Mouse (Mus musculus) liver (tissue): ENCODE measurements around the gene H2-Q6.
A peak's percentile ranks its signal among the peaks of the same experiment; 100 is the strongest.
"Not testable (repeated sequence)": the region's sequence is repeated elsewhere in the genome, so short reads cannot be mapped to it uniquely, and the experiment has no call there.

ENCODE experiments used
- DNase-seq: peaks from one replicate; pipeline ENCODE4 v3.0.0-alpha.2; 2020; ENCODE audit warnings: mixed read lengths

The H2-Q6 gene

DNA sequence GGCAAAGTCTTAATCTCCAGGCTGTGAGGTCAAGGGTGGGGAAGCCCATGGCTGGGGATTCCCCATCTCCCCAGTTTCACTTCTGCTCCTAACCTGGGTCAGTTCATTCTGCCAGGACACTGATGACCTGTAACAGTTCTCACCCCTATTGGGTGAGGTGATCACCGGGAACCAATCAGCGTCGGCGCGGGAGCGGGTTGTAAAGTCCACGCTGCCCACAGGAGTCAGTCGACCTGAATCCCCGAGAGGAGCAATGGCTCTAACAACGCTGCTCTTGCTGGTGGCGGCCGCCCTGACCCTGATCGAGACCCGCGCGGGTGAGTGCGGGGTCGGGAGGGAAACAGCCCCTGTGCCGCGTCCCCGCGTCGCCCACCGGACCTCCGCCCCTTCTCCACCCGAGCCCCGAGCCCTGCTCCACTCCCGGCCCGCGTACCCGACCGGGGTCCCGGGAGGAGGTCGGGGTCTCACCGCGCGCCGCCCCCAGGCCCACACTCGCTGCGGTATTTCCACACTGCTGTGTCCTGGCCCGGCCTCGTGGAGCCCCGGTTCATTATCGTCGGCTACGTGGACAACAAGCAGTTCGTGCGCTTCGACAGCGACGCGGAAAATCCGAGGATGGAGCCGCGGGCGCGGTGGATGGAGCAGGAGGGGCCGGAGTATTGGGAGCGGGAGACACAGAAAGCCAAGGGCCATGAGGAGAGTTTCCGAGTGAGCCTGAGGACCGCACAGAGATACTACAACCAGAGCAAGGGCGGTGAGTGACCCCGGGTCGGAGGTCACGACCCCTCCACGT, at the start of gene H2-Q6:
TSS of gene H2-Q6 (plus strand) at position 227 of the 793 bp plus-strand sequence.
- peak; percentile 66 for DNase-seq

DNA sequence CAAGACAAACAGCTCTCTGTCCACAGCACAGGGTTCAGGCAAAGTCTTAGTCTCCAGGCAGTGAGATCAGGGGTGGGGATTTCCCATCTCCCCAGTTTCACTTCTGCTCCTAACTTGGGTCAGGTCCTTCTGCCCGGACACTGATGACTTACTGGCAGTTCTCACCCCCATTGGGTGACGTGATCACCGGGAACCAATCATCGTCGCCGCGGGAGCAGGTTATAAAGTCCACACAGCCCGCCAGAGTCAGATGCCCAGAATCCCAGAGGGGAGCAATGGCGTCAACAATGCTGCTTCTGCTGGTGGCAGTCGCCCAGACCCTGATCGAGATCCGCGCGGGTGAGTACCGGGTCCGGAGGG, 45.3 kb upstream of the H2-Q6 start, which contains the start of gene H2-Q4:
TSS of gene H2-Q4 (plus strand) at position 249 of the 360 bp plus-strand sequence.
- peak; percentile 73 for DNase-seq

DNA sequence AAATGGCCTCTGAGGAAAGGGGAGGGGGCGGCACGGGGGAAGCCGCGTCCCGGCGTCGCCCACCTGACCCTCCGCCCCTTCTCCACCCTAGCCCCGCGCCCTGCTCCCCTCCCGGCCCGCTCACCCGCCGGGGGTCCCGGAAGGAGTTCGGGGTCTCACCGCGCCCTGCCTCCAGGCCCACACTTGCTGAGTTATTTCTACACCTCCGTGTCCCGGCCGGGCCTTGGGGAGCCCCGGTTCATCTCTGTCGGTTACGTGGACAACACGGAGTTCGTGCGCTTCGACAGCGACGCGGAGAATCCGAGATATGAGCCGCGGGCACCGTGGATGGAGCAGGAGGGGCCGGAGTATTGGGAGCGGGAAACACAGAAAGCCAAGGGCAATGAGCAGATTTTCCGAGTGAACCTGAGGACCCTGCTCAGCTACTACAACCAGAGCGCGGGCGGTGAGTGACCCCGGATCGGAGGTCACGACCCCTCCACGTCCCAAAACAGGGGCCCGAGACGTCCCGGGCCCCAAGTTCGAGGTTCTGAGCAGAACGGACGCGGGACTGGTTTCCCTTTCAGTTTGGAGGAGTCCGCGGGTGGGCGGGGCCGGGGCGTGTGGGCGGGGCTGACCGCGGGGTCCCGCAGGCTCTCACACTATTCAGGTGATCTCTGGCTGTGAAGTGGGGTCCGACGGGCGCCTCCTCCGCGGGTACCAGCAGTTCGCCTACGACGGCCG, 44.8 kb upstream of the H2-Q6 start:
- peak; percentile 56 for DNase-seq

DNA sequence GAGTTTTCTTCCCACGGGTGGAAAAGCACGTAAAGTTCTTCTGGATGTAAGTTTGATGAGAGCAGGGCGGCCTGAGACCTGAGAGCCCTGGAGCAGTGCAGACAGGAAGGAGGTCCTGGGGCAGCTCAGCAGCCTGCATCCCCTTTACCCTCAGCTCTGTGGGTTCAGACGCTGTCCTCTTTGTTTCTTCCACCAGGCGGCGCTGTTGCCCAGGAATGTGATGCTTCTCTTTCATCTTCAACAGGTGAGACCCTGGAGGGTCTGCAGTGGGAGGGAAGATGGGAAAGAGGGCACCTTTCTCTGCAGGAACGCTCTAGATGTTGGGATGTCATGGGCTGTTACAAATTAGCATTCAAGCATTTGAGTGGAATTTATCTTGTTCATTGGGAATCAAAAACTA, 34.9 kb upstream of the H2-Q6 start:
- DNase-seq = peak; percentile 38

DNA sequence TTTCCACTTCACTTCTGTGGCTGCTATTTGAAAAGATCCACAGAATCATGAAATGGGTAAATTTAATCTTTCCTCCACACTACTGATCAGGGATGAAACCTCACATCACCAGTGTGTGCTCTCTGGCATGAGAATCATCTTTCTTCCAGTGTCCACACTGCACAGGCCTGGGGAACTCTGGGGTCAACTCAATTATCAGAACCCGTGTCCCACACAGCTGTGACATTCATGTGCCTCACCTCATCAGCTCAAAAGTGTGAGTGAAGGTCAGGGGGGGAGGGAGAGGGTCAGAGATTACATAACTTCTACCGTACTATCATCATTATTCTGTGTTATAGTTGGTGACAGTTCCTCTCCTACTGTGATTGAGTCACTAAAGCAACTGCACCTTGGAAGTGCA, 32.0 kb upstream of the H2-Q6 start:
- not testable (repeated sequence) for DNase-seq

DNA sequence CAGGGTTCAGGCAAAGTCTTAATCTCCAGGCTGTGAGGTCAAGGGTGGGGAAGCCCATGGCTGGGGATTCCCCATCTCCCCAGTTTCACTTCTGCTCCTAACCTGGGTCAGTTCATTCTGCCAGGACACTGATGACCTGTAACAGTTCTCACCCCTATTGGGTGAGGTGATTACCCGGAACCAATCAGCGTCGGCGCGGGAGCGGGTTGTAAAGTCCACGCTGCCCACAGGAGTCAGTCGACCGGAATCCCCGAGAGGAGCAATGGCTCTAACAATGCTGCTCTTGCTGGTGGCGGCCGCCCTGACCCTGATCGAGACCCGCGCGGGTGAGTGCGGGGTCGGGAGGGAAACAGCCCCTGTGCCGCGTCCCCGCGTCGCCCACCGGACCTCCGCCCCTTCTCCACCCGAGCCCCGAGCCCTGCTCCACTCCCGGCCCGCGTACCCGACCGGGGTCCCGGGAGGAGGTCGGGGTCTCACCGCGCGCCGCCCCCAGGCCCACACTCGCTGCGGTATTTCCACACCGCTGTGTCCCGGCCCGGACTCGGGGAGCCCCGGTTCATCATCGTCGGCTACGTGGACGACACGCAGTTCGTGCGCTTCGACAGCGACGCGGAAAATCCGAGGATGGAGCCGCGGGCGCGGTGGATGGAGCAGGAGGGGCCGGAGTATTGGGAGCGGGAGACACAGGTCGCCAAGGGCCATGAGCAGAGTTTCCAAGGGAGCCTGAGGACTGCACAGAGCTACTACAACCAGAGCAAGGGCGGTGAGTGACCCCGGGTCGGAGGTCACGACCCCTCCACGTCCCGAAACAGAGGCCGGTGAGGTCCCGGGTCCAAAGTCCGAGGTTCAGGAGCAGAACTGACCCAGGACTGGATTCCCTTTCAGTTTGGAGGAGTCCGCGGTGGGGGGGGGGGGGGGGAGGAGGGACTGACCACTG, 30.5 kb upstream of the H2-Q6 start:
- DNase-seq = peak; percentile 7

DNA sequence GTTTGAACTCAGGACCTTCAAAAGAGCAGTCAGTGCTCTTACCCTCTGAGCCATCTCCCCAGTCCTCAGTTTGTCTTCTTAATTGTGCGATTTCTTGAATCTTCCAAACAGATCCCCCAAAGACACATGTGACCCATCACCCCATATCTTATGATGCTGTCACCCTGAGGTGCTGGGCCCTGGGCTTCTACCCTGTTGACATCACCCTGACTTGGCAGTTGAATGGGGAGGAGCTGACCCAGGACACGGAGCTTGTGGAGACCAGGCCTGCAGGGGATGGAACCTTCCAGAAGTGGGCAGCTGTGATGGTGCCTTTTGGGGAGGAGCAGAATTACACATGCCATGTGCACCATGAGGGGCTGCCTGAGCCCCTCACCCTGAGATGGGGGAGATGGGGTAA, 27.7 kb upstream of the H2-Q6 start:
- DNase-seq = not testable (repeated sequence)

DNA sequence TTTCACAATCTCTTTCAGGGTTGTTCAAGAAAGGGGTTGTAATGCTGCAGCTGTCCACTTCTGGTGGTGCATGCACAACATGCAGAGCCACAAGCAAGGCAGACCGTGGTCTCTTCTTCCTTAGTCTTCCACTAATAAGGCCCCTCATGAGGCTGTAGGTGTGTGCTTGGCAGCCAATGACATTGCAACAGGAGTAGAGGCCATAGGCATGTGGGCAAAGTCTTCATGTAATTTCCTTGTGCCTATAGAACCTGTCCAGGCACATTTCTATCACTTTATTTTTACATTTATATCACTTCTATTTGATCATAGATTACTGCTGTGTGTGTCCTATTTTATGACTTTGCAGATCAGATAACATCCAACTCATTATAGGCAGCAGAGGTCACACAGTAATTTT, 11.6 kb upstream of the H2-Q6 start:
- DNase-seq = not testable (repeated sequence)

DNA sequence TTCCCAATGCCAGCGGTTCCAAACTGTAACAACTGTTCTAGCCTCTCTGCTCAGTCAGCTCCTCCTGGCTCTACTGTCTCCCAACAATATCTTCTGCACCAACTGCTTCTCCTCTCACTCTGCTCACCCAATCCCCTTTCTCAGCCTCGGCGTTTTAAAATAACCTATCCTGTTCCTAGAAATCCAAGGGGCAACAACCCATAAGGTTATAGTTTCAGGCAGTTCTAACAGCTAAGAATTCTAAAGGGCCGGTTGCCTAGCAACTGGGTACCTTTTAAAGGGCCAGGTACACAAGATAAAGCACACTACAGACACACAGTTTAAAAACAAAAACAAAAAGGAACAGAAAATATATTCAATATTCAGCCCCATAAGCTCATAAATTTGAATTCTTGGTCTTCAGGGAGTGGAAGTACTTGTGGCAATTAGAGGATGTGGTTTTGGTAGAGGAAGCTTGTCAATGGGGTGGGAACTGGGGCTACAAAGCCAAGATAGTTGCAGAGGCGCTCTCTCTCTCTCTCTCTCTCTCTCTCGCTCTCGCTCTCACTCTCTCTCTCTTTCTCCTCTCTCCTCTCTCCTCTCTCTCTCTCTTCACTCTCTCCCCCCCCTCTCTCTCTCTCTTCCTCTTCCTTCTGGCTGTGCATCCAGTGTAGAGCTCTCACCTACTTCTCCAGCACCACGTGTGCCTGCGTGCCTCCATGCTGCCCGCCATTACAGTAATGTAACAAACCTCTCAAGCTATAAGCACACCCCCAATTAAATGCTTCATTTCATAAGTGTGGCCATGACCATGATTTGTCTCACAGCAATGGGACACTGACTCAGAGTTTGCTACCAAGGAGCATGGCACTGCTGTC, 9.1 kb upstream of the H2-Q6 start:
- DNase-seq = not testable (repeated sequence)

DNA sequence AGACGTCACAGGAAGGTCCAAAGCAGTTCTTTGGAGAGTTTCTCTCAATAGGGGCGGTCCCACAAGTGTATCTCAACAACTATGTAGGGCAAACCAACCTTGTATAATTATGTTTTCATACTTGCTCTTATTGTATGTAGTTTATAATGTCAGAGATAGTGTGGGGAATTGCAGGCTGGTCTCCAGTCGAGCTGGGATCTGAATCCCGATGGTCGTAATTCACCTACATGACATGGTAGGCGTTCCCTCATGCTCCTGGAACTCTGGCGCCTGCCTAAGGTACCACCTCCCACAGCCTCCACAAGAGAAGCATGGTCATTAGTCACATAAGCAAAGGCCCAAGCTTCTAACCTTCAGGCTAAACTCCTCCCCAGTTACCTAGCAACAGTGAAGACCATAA, 5.9 kb upstream of the H2-Q6 start:
- no peak for DNase-seq

DNA sequence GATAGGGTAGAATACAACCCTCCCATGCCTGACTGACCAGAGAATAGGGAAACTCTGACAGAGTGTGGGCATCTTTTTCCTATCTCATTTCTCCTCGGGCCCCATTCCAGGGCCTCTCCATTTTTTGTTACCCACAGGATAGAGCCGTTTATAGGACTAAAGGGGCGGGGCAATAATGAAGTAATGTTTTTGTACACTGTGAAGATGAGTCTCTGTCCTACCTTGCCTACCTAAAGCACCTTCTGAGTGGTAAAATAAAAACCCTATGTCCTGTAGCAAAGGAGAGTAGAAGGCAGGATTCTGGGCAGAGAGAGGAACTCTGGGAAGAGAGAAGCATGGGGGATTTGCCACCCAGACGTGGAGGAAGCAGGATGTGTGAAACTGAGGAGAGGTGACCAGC, 5.1 kb upstream of the H2-Q6 start:
- DNase-seq = not testable (repeated sequence)

DNA sequence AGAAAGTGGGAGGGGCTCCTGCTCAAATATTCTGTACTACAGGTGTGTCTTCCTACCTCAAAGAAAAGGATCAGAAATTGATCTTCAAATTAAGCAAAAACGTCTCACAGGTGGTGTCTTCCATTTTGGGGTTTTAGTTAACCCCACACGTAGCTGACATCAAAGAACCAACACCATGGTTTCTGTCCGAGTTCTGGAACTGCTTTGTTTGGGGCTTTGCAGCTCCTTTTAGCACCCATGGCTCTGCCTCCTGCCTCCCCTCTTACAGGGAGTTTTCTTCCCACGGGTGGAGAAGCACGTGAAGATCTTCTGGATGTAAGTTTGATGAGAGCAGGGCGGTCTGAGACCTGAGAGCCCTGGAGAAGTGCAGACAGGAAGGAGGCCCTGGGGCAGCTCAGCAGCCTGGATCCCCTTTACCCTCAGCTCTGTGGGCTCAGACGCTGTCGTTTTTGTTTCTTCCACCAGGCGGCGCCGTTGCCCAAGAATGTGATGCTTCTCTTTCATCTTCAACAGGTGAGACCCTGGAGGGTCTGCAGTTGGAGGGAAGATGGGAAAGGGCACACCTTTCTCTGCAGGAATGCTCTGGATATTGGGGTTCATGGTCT, 4.3 kb upstream of the H2-Q6 start:
- DNase-seq = peak; percentile 49

DNA sequence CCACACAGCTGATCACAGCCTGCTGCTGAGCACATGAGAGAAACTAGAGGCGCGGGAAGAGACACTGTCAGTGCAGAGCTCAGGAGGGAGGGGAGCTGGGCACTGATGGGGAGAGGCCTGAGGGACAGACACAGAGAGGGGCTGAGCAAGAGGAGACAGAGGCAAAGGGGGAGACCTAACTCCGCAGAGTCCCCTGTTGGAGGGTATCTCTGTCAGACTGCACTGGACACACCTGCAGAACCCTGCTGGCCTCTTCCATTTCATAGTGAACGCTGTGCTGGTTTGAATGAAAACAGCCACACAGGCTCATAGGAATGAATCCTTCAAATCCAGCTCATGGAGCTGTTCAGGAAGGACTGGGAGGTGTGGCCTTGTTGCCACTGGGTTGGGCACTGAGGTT, 3.3 kb upstream of the H2-Q6 start:
- not testable (repeated sequence) for DNase-seq

DNA sequence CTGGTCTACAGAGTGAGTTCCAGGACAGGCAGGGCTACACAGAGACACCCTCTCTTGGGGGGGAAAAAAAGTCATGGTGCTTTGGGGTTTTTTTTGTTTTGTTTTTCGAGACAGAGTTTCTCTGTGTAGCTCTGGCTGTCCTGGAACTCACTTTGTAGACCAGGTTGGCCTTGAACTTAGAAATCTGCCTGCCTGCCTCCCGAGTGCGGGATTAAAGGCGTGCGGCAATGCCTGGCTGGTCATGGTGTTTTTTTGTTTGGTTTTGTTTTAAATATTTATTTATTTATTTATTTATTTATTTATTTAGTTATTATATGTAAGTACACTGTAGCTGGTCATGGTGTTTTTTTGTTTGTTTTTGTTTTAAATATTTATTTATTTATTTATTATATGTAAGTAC, 2.3 kb upstream of the H2-Q6 start:
- DNase-seq = not testable (repeated sequence)

DNA sequence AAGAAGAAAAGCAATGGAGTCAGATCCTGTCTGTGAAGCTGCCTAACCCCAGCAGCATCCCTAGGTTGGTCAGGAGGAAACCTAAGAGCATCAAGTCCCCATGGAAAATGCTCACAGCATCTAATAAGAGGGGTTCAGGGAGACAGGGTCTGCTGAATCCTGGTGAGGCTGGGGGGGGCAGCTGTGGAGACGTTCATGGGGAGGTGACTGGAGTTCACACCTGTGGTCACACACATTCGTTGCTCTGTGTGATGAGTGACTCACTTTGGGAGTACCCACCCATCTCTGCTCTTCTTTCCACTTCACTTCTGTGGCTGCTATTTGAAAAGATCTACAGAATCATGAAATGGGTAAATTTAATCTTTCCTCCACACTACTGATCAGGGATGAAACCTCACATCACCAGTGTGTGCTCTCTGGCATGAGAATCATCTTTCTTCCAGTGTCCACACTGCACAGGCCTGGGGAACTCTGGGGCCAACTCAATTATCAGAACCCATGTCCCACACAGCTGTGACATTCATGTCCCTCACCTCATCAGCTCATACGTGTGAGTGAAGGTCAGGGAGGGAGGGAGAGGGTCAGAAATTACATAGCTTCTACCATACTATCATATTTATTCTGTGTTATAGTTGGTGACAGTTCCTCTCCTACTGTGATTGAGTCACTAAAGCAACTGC, 1.4 kb upstream of the H2-Q6 start:
- not testable (repeated sequence) for DNase-seq

DNA sequence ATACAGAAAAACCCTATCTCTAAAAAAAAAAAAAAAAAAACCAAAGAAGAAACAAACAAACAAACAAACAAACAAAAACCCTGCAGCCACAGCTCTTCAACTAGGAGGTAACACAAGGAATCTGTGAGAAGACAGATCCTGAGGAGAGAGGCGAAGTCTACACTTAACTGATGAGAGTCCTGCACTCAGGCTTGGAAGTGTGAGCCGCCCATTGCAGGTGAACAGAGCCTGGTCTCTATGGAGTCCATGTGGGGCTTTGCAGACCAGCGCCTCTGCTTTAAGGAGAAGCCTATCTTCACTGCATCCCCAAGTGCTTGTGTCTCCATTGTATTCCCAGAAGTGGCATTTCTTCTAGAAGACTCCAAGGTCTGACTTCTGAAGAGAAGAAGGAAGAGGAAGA, 544 bp upstream of the H2-Q6 start:
- DNase-seq = not testable (repeated sequence)

DNA sequence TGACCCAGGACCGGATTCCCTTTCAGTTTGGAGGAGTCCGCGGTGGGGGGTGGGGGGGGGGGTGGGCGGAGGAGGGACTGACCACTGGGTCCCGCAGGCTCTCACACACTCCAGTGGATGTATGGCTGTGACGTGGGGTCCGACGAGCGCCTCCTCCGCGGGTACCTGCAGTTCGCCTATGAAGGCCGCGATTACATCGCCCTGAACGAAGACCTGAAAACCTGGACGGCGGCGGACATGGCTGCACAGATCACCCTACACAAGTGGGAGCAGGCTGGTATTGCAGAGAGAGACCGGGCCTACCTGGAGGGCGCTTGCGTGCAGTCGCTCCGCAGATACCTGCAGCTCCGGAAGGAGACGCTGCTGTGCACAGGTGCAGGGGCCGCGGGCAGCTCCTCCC, 824 bp downstream of the H2-Q6 start:
- DNase-seq = peak; percentile 23

DNA sequence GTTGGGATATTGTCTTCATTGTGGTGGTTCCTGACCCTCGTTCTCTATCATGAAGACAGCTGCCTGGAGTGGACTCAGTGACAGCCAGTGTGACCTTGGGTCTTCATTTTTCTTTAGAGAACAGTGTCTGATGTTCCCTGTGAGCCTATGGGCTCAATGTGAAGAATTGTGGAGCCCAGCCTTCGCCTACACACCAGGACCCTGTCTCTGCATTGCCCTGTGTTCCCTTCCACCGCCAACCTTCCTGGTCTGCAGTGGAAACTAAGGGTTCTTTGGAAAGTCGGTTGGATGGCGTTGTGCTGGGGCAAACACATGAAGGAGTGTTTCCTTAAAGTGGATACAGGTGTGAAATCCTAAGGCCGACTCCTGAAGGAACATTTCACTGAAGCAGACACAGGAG, 4.2 kb downstream of the H2-Q6 start:
- DNase-seq = not testable (repeated sequence)

DNA sequence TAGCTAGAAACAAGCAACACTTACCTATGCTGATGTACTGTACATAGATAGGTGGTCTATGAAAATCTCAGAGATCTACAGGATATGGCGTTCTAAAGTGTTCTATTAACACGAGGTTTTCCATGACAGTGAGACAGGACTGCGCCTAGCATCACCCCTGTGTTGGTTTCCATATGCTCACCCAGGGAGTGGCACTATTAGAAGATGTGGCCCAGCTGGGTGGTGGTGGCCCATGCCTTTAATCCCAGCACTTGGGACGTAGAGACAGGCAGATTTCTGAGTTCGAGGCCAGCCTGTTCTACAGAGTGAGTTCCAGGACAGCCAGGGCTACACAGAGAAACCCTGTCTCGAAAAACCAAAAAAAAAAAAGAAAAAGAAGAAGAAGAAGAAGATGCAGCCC, 6.0 kb downstream of the H2-Q6 start:
- not testable (repeated sequence) for DNase-seq

DNA sequence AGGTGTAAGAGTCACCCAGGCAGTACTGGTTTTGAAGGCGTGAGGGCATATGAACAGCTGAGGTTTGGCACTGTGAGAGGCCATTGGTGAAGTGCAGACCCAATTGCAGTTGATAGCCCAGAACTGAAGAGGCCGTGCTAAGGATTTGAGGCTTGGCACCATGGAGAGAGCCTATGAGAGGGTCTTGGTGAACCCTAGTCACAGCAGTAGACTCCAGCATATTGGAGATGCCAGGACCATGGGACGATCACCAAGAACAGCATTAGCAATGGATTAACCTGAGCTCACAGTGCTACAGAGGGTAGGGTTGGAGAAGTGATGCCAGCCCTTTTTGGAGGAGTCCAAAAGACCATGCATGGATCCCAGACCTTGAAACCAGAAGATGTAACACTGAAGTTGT, 7.5 kb downstream of the H2-Q6 start:
- not testable (repeated sequence) for DNase-seq

DNA sequence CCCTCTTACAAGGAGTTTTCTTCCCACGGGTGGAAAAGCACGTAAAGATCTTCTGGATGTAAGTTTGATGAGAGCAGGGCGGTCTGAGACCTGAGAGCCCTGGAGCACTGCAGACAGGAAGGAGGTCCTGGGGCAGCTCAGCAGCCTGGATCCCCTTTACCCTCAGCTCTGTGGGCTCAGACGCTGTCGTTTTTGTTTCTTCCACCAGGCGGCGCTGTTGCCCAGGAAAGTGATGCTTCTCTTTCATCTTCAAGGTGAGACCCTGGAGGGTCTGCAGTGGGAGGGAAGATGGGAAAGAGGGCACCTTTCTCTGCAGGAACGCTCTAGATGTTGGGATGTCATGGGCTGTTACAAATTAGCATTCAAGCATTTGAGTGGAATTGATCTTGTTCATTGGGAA, 10.2 kb downstream of the H2-Q6 start:
- DNase-seq = peak; percentile 42
